In the genomic region with DNA sequence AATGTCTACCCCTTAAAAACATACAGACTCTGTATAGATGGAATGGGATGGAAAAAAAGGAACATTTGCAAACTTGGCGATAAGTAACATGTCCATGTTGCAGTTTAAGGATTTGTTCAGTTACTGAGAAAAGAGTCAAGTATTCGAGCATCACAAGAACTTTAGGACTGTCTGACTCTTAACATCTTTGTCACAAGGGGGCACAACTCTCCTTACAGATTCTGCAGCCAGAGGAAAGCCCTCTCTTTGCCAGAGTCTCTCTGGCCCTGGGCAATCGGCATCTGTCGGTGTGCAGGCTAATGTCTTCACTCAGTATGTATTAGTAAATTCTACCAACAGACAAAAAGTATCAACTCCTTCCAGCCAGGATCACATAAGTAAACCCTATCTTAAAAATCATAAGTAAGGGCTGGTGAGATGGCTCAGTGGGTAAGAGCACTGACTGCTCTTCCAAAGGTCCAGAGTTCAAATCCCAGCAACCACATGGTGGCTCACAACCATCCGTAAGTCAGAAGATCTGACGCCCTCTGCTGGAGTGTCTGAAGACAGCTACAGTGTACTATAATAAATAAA, we compare ENCODE assay signal across 22 mouse cellular contexts. TPM values are rescaled to one million over a fixed set of nuclear protein-coding genes. Genes with fewer than 3 reads are reported as not detected.
DNase-seq lines count a peak whose midpoint lies in the region; ATAC-seq and TF ChIP-seq lines count a peak whose summit lies in the region.
"Had no signal": no experiment of that assay in that cellular context is flagged by ENCODE, and none has a peak within 500 bp of the region (broad histone marks: within the 10 kb centered on the region; RNA-seq: fewer than 3 reads in every experiment).

No protein-coding gene starts in this region.

- CTCF ChIA-PET in Patski (lab: Charles Lee) = no interaction called here

- no peak for TF ChIP-seq POLR2A in heart, adult 2 months (IDR thresholded peaks at IDR 0.05; ENCODE audit: insufficient read depth, low read depth, low read length)

- in situ Hi-C loops in Patski (cut with MboI; ENCODE audit: low pct_unique_long_range_greater_than_20kb) = loop anchor here (5.0 to 10.0 kb wide), 2 partner anchors 136 to 159 kb away; partner anchors contain the start of gene Tra2b

- 60% methylated on average over 6 of the region's 6 CpGs for WGBS in heart, adult 2 months
- WGBS in liver, postnatal 0 days (ENCODE audit: insufficient replicate concordance) = 85% methylated on average over 6 of the region's 6 CpGs

- TF ChIP-seq CTCF in heart, adult 2 months (IDR thresholded peaks at IDR 0.05) = peak; percentile 49
- TF ChIP-seq CTCF in liver, postnatal 0 days (IDR thresholded peaks at IDR 0.05; ENCODE audit: low read depth) = 0 out of 2 replicates have a peak, but pooled peaks have one; percentile 20
- peak; percentile 40 for TF ChIP-seq CTCF in Patski (IDR thresholded peaks at IDR 0.05)

- no peak overlapping the region for H3K27ac ChIP-seq in heart, adult 2 months
- H3K27ac ChIP-seq in liver, postnatal 0 days (ENCODE audit: low read depth) = no peak overlapping the region
- H3K27ac ChIP-seq: forebrain, embryonic 12.5 days; limb, embryonic 13.5 days; midbrain, embryonic 15.5 days; stomach, embryonic 15.5 days had no signal

- ATAC-seq in liver, postnatal 0 days = no peak
- no peak for ATAC-seq in Patski
- ATAC-seq: midbrain, embryonic 15.5 days had no signal

- POLR2A ChIA-PET in Patski (lab: Charles Lee) = no interaction called here

- H3K79me2 ChIP-seq in heart, adult 2 months (replicated peaks; ENCODE audit: control insufficient read depth, insufficient read depth, low read length) = no peaks in the 10 kb centered on the region

- H3K27me3 ChIP-seq in heart, adult 2 months (ENCODE audit: control insufficient read depth, insufficient read depth, low read length) = no peaks in the 10 kb centered on the region
- H3K27me3 ChIP-seq in liver, postnatal 0 days (ENCODE audit: insufficient read depth, low read length) = no peaks in the 10 kb centered on the region
- no peaks in the 10 kb centered on the region for H3K27me3 ChIP-seq in Patski
- H3K27me3 ChIP-seq in splenic B cell, adult 2 months (ENCODE audit: control insufficient read depth, insufficient read depth, low read length, poor library complexity, severe bottlenecking) = no peaks in the 10 kb centered on the region
- H3K27me3 ChIP-seq: forebrain, embryonic 12.5 days; limb, embryonic 13.5 days; midbrain, embryonic 15.5 days; stomach, embryonic 15.5 days had no signal

- TF ChIP-seq EP300 in heart, adult 2 months (IDR thresholded peaks at IDR 0.05; ENCODE audit: insufficient read depth, low read depth, low read length) = no peak
- no peak for TF ChIP-seq EP300 in liver, postnatal 0 days (IDR thresholded peaks at IDR 0.05; ENCODE audit: low read depth)

- no peak for DNase-seq in heart, adult 2 months
- no peak for DNase-seq in heart, postnatal 36 days
- DNase-seq in liver, postnatal 0 days = no peak
- no peak for DNase-seq in liver
- no peak for DNase-seq in Patski (ENCODE audit: low read depth, low spot score)
- peak; percentile 20 for DNase-seq in splenic B cell, adult 2 months (ENCODE audit: low read depth, low spot score)
- no peak for DNase-seq in embryo, embryonic 10 days (ENCODE audit: low spot score)
- no peak for DNase-seq in MN1 (ENCODE audit: low spot score)
- DNase-seq: adrenal gland, postnatal 10 days; cerebellum, adult 18-20 months; cerebellum, postnatal 36 days; heart, adult 11 months; kidney, adult 8-10 months; kidney, postnatal 36 days; right cerebral cortex, postnatal 25 days; thymus, adult 18-20 months; thymus, postnatal 4 days had no signal

- intact Hi-C loops in heart, adult 2 months (cut with DNase I) = loop anchor here (2.0 to 10.0 kb wide), 2 partner anchors 159 to 187 kb away; partner anchors contain the start of gene Tra2b
- intact Hi-C loops in heart, postnatal 36 days (cut with DNase I) = loop anchor here (2.0 to 5.0 kb wide), 3 partner anchors 17 to 269 kb away; no protein-coding TSS in a partner anchor

- no peak overlapping the region for H3K4me3 ChIP-seq in heart, adult 2 months
- H3K4me3 ChIP-seq in liver, postnatal 0 days (ENCODE audit: low read depth, low read length) = no peak overlapping the region
- H3K4me3 ChIP-seq: forebrain, embryonic 12.5 days; limb, embryonic 13.5 days; megakaryocyte, embryonic 14.5 days; midbrain, embryonic 15.5 days; stomach, embryonic 15.5 days had no signal

- no peak overlapping the region for H3K4me2 ChIP-seq in liver, postnatal 0 days (ENCODE audit: low read depth, low read length)
- H3K4me2 ChIP-seq: forebrain, embryonic 12.5 days; limb, embryonic 13.5 days; midbrain, embryonic 15.5 days; stomach, embryonic 15.5 days had no signal

- no peak overlapping the region for H3K9ac ChIP-seq in heart, adult 2 months (ENCODE audit: low read depth, low read length)
- H3K9ac ChIP-seq in liver, postnatal 0 days (replicated peaks) = no peak overlapping the region
- H3K9ac ChIP-seq: forebrain, embryonic 12.5 days; limb, embryonic 13.5 days; midbrain, embryonic 15.5 days; stomach, embryonic 15.5 days had no signal

- no peaks in the 10 kb centered on the region for H3K9me3 ChIP-seq in liver, postnatal 0 days (ENCODE audit: low read length)
- H3K9me3 ChIP-seq: forebrain, embryonic 12.5 days; limb, embryonic 13.5 days; megakaryocyte, embryonic 14.5 days; midbrain, embryonic 15.5 days; stomach, embryonic 15.5 days had no signal

- no peaks in the 10 kb centered on the region for H3K36me3 ChIP-seq in heart, adult 2 months (ENCODE audit: control insufficient read depth, insufficient read depth, low read length)
- H3K36me3 ChIP-seq in liver, postnatal 0 days (replicated peaks; ENCODE audit: insufficient read depth, low read length) = no peaks in the 10 kb centered on the region
- H3K36me3 ChIP-seq in splenic B cell, adult 2 months (ENCODE audit: control insufficient read depth, insufficient read depth, low read length, poor library complexity, severe bottlenecking) = no peaks in the 10 kb centered on the region
- H3K36me3 ChIP-seq: midbrain, embryonic 15.5 days had no signal

- no peaks in the 10 kb centered on the region for H3K4me1 ChIP-seq in heart, adult 2 months (ENCODE audit: control insufficient read depth, insufficient read depth, low read length)
- no peaks in the 10 kb centered on the region for H3K4me1 ChIP-seq in liver, postnatal 0 days (ENCODE audit: insufficient read depth)

RNA-seq across cellular contexts. Expression of gene Igf2bp2, which starts 57.0 kb away (rescaled TPM):
- total RNA-seq in heart, adult 2 months (2021) = 1 to 10 TPM; 5.3 to 7.4 TPM
- polyA plus RNA-seq in heart, adult 2 months (2012; rRNA removed) = 1.5 and 3.5 TPM in 2 replicates
- 10 to 100 TPM in 1 of 2 experiments, 1 to 10 TPM in 1; 4.6 to 10.1 TPM for total RNA-seq in heart, postnatal 36 days (2021)
- polyA plus RNA-seq in liver, postnatal 0 days (2015; fragmentation: Nextera tagmentation; extraction: Ambion mirVana) = 4.9 and 5.2 TPM in 2 replicates
- 30.7 TPM for polyA plus RNA-seq in Patski (2021)
